Mouse (Mus musculus): ENCODE data around the gene Grid2.

DNA sequence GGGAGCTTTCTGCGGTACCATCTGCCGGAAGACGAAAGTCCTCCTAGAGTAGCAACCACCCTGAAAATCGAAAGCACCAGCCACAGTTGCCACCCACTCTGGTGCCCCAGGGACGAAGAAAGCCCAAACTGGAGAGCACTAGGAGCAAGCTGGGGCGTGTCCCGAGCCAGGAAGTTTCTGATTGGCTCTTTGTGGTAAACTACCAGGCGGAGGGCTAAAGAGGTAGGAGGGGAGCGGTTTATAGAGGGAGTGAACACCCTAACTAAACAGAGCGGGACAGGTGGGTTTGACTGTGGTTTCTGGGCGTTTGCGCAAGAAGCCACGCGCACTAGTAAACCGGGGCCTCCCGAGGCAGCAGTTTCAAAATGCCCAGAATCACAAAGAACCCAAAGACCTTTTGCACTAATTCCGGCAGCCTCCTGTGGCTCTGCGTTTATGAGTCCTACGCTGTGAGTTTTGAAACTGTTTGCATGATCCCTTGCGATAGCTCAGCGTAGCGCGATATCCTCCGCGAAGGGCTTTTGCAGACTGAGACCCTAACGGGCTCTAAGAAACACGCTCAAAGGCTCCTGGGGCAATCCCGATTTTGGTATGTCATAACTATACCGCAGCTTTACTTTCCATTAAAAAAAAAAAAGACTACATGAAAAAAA is 1472.2 kb downstream of the Grid2 start:
- TF ChIP-seq POLR2A (IDR thresholded peaks at IDR 0.05; ENCODE audit: extremely low read depth, insufficient read depth, low read length) (no peak), CTCF (IDR thresholded peaks at IDR 0.05; ENCODE audit: low read depth, low read length) (no peak)
